Mouse (Mus musculus) liver, adult 10 weeks (tissue): ENCODE measurements around the gene Scamp1. TPM values are rescaled to one million over a fixed set of nuclear protein-coding genes. Genes with fewer than 3 reads are reported as not detected.

Experiments
- polyA plus RNA-seq: library from polyadenylated mRNA; stranded (reverse); fragments of 350-450 nt; fragmentation: Illumina TruSeq; extraction: RNeasy Lipid Tissue Mini Kit (QIAGEN cat#74804); gene quantifications from one replicate; pipeline ENCODE4 v1.2.3, GENCODE M21; 2014; ENCODE audit warnings: low read depth, low replicate concordance

Gene Scamp1
- 32.8 TPM for polyA plus RNA-seq

DNA sequence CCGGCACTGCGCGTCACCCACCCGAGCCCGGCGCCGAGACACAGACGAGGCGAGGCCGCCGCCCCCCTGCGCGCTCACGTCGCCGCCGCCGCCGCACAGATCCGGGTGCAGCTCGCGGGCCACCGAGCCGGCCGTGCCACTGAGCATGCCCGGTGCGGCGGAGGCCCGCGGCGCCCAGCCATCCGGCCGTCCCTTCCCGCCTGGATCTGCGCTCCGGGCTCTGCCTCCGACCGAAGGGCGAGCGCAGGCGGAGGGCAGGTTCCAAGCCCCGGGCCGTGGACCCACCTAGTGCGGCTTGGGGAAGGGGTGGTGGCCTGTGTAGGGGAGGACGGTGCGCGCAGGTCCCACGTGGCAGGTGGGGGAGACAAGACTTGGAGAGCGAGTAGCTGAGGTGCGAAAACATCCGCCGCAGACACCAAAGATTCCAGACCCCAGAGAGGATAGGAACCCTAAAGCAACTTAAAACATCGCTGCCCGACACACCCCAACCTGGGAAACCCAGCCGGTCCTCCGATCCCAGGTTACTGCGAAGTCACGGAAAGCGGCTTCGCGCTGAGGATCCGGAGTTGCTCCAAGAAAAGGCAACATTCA lies at the start of gene Scamp1:
TSS of gene Scamp1 (minus strand) at position 577 of the 591 bp plus-strand sequence.

Other genes starting within 250 kb of the Scamp1 start
- 4.6 TPM for gene Lhfpl2, start 228.1 kb downstream of the Scamp1 start, polyA plus RNA-seq
- gene Ap3b1, start 73.1 kb upstream of the Scamp1 start, polyA plus RNA-seq: 18.0 TPM